ENCODE assay signal across 24 mouse cellular contexts in the genomic region with DNA sequence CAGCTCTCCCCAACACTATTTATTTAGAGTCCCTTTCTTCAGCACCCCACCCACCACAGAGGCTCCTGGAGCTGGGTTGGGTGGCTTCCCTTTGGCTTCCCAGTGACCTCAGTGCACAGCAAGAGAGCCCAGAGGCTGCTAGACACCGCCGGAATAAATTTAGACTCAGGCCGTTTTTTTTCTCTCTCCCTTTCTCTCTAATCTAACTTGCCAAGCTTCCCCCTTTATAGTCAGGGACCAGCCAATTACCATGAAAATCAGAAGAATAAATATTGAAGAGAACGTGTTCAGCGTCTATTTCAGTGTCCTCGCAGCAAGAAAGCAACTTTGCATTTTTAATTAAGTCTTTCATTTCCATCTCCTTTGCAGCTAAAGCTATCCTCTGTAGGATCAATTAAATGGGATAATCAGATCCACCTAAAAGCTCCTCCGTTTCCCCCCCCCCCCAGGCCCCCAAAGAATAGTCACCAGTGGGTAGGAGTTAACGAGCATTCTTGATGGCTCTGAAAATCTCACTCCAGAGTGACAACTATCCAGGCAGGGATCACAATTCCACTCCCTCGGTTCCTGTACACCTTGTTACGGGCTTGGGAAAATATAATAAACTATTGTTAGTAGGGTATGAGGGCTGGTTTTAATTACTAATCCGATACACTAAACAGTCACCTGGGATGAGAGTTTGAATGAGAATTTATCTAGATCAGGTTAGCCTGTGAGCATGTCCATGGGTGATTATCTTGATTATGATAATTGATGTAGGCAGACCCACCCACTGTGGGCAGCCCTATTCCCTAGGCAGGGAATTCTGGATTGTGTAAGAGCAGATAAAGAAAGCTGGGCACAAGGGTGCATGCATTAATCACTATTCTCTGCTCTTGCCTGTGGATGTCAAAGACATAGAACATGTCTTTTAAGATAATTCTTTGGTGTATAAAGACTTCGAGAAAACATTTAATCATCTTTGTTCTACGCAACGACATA. TPM values are rescaled to one million over a fixed set of nuclear protein-coding genes. Genes with fewer than 3 reads are reported as not detected.
A peak's percentile ranks its signal among the peaks of the same experiment; 100 is the strongest.
DNase-seq lines count a peak whose midpoint lies in the region; ATAC-seq and TF ChIP-seq lines count a peak whose summit lies in the region.
"Had no signal": no experiment of that assay in that cellular context is flagged by ENCODE, and none has a peak within 500 bp of the region (broad histone marks: within the 10 kb centered on the region; RNA-seq: fewer than 3 reads in every experiment).

No protein-coding gene starts in this region.

- WGBS in hindbrain, embryonic 12.5 days, result 64% methylated on average over 14 of the region's 14 CpGs
- WGBS in hindbrain, embryonic 10.5 days, result 75% methylated on average over 14 of the region's 14 CpGs
- 26% methylated on average over 14 of the region's 14 CpGs for WGBS in forebrain, postnatal 0 days
- WGBS in midbrain, embryonic 15.5 days, result 36% methylated on average over 14 of the region's 14 CpGs
- 86% methylated on average over 14 of the region's 14 CpGs for WGBS in intestine, postnatal 0 days

- no peaks in the 10 kb centered on the region for H3K9me3 ChIP-seq in hindbrain, embryonic 12.5 days (replicated peaks)
- H3K9me3 ChIP-seq in hindbrain, embryonic 10.5 days, result peaks cover 3% of the 10 kb centered on the region; the same call in 1 of the 2 replicates
- no peaks in the 10 kb centered on the region for H3K9me3 ChIP-seq in forebrain, postnatal 0 days (ENCODE audit: low read length)
- no peaks in the 10 kb centered on the region for H3K9me3 ChIP-seq in midbrain, embryonic 15.5 days
- H3K9me3 ChIP-seq in intestine, postnatal 0 days (ENCODE audit: control insufficient read depth), result no peaks in the 10 kb centered on the region
- H3K9me3 ChIP-seq: heart, embryonic 12.5 days; limb, embryonic 13.5 days; liver, embryonic 13.5 days; stomach, embryonic 15.5 days had no signal

- no peaks in the 10 kb centered on the region; the same call in 1 of the 2 replicates for H3K4me1 ChIP-seq in hindbrain, embryonic 12.5 days
- H3K4me1 ChIP-seq in hindbrain, embryonic 10.5 days (replicated peaks), result 0 out of 2 replicates have a peak, but pooled peaks cover 3% of the 10 kb centered on the region
- no peaks in the 10 kb centered on the region for H3K4me1 ChIP-seq in forebrain, postnatal 0 days (ENCODE audit: insufficient read depth)
- peaks cover 7% of the 10 kb centered on the region for H3K4me1 ChIP-seq in midbrain, embryonic 15.5 days
- no peaks in the 10 kb centered on the region for H3K4me1 ChIP-seq in intestine, postnatal 0 days (replicated peaks; ENCODE audit: control insufficient read depth, insufficient read depth, low read length)
- H3K4me1 ChIP-seq: limb, embryonic 13.5 days; liver, embryonic 13.5 days; stomach, embryonic 15.5 days had no signal

- H3K36me3 ChIP-seq in hindbrain, embryonic 12.5 days, result no peaks in the 10 kb centered on the region
- H3K36me3 ChIP-seq in hindbrain, embryonic 10.5 days, result peaks cover 8% of the 10 kb centered on the region; the same call in 1 of the 2 replicates
- H3K36me3 ChIP-seq in forebrain, postnatal 0 days (ENCODE audit: insufficient read depth), result peaks cover 3% of the 10 kb centered on the region
- no peaks in the 10 kb centered on the region for H3K36me3 ChIP-seq in midbrain, embryonic 15.5 days (replicated peaks)
- H3K36me3 ChIP-seq in intestine, postnatal 0 days (ENCODE audit: control insufficient read depth, insufficient read depth), result no peaks in the 10 kb centered on the region
- H3K36me3 ChIP-seq: heart, embryonic 12.5 days; limb, embryonic 13.5 days; liver, embryonic 13.5 days; stomach, embryonic 15.5 days had no signal

- no peak overlapping the region for H3K4me2 ChIP-seq in hindbrain, embryonic 12.5 days (replicated peaks)
- no peak overlapping the region for H3K4me2 ChIP-seq in forebrain, postnatal 0 days (ENCODE audit: low read depth)
- H3K4me2 ChIP-seq in midbrain, embryonic 15.5 days, result no peak overlapping the region
- H3K4me2 ChIP-seq in intestine, postnatal 0 days (replicated peaks; ENCODE audit: low read depth), result no peak overlapping the region
- H3K4me2 ChIP-seq: heart, embryonic 12.5 days; limb, embryonic 13.5 days; liver, embryonic 13.5 days; lung, embryonic 14.5 days; stomach, embryonic 15.5 days had no signal

- H3K4me3 ChIP-seq in hindbrain, embryonic 12.5 days, result no peak overlapping the region
- no peak overlapping the region for H3K4me3 ChIP-seq in hindbrain, embryonic 10.5 days
- H3K4me3 ChIP-seq in forebrain, postnatal 0 days (ENCODE audit: low read depth, low read length), result no peak overlapping the region
- H3K4me3 ChIP-seq in midbrain, embryonic 15.5 days, result no peak overlapping the region
- no peak overlapping the region for H3K4me3 ChIP-seq in intestine, postnatal 0 days (ENCODE audit: low read depth, low read length)
- H3K4me3 ChIP-seq: heart, embryonic 12.5 days; limb, embryonic 13.5 days; liver, embryonic 13.5 days; stomach, embryonic 15.5 days had no signal

- DNase-seq in hindbrain, embryonic 10.5 days (ENCODE audit: low spot score), result no peak
- peak; percentile 74 for DNase-seq in brain, embryonic 14.5 days (ENCODE audit: low read depth)
- DNase-seq in forebrain, postnatal 0 days, result no peak
- DNase-seq in lung, postnatal 14 days, result no peak
- no peak for DNase-seq in adrenal gland, adult 18-20 months (ENCODE audit: low spot score in 2 of 2)
- DNase-seq: adrenal gland, postnatal 25 days; cerebellum, adult 18-20 months; cerebellum, postnatal 25 days; embryo, embryonic 11 days; heart, postnatal 14 days; kidney, postnatal 4 days; layer of hippocampus, adult 9-11 months; liver, embryonic 13.5 days; lung, embryonic 14.5 days; lung, postnatal 4 days; right cerebral cortex, postnatal 25 days; thymus, adult 18-20 months had no signal

- H3K9ac ChIP-seq in hindbrain, embryonic 12.5 days, result no peak overlapping the region
- H3K9ac ChIP-seq in forebrain, postnatal 0 days, result no peak overlapping the region
- H3K9ac ChIP-seq in midbrain, embryonic 15.5 days, result no peak overlapping the region
- no peak overlapping the region for H3K9ac ChIP-seq in intestine, postnatal 0 days (ENCODE audit: low read depth, low read length)
- H3K9ac ChIP-seq: heart, embryonic 12.5 days; limb, embryonic 13.5 days; liver, embryonic 13.5 days; lung, embryonic 14.5 days; stomach, embryonic 15.5 days had no signal

- no peak for TF ChIP-seq POLR2A in brain, embryonic 14.5 days (IDR thresholded peaks at IDR 0.05; ENCODE audit: borderline replicate concordance, extremely low read depth, insufficient read depth, insufficient read length, poor library complexity, severe bottlenecking)

- H3K27me3 ChIP-seq in hindbrain, embryonic 12.5 days, result no peaks in the 10 kb centered on the region; the same call in 1 of the 2 replicates
- no peaks in the 10 kb centered on the region for H3K27me3 ChIP-seq in hindbrain, embryonic 10.5 days (ENCODE audit: insufficient read depth, poor library complexity, severe bottlenecking)
- no peaks in the 10 kb centered on the region for H3K27me3 ChIP-seq in forebrain, postnatal 0 days (ENCODE audit: insufficient read depth, low read length)
- no peaks in the 10 kb centered on the region for H3K27me3 ChIP-seq in midbrain, embryonic 15.5 days (replicated peaks)
- no peaks in the 10 kb centered on the region for H3K27me3 ChIP-seq in intestine, postnatal 0 days (replicated peaks; ENCODE audit: control insufficient read depth, insufficient read depth, low read length)
- H3K27me3 ChIP-seq: heart, embryonic 12.5 days; liver, embryonic 13.5 days; stomach, embryonic 15.5 days had no signal

- peak; percentile 64 for ATAC-seq in hindbrain, embryonic 12.5 days (ENCODE audit: low FRiP score)
- peak; percentile 67 for ATAC-seq in forebrain, postnatal 0 days
- ATAC-seq in midbrain, embryonic 15.5 days (replicated peaks), result peak; percentile 71
- no peak for ATAC-seq in intestine, postnatal 0 days

- H3K27ac ChIP-seq in hindbrain, embryonic 12.5 days, result no peak overlapping the region
- H3K27ac ChIP-seq in hindbrain, embryonic 10.5 days, result no peak overlapping the region
- H3K27ac ChIP-seq in forebrain, postnatal 0 days (ENCODE audit: low read depth, low read length), result no peak overlapping the region; the same call in 1 of the 2 replicates
- H3K27ac ChIP-seq in midbrain, embryonic 15.5 days, result peak overlapping the region; percentile 63
- no peak overlapping the region for H3K27ac ChIP-seq in intestine, postnatal 0 days (ENCODE audit: low read depth, low read length)
- H3K27ac ChIP-seq: limb, embryonic 13.5 days; liver, embryonic 13.5 days; stomach, embryonic 15.5 days had no signal

- no peak for TF ChIP-seq CTCF in brain, embryonic 14.5 days (IDR thresholded peaks at IDR 0.05; ENCODE audit: borderline replicate concordance, extremely low read depth, insufficient read depth, insufficient read length)
- no peak for TF ChIP-seq CTCF in forebrain, postnatal 0 days (IDR thresholded peaks at IDR 0.05; ENCODE audit: low read depth)
- TF ChIP-seq CTCF in intestine, postnatal 0 days (IDR thresholded peaks at IDR 0.05; ENCODE audit: low read depth), result no peak

RNA-seq across cellular contexts. Expression of a gene that starts 29.0 kb away (rescaled TPM):
- 56.8 and 64.5 TPM in 2 replicates for polyA plus RNA-seq in hindbrain, embryonic 12.5 days (2016; fragmentation: Nextera tagmentation; extraction: Ambion mirVana)
- 48.0 and 50.6 TPM in 2 replicates for polyA plus RNA-seq in hindbrain, embryonic 10.5 days (2016; fragmentation: Nextera tagmentation; extraction: Ambion mirVana)
- 8.2 and 12.8 TPM in 2 replicates for polyA plus RNA-seq in brain, embryonic 14.5 days (2012; rRNA removed)
- 4.2 and 8.4 TPM in 2 replicates for total RNA-seq in forebrain, postnatal 0 days (2014; rRNA removed)
- polyA plus RNA-seq in forebrain, postnatal 0 days (2015; fragmentation: Nextera tagmentation; extraction: Ambion mirVana), result 7.4 and 9.6 TPM in 2 replicates
- 13.6 and 14.0 TPM in 2 replicates for polyA plus RNA-seq in midbrain, embryonic 15.5 days (2015; fragmentation: Nextera tagmentation; extraction: Ambion mirVana)
- polyA plus RNA-seq in intestine, postnatal 0 days (2015; fragmentation: Nextera tagmentation; extraction: Ambion mirVana), result 10.5 and 11.8 TPM in 2 replicates
- total RNA-seq in adrenal gland, adult 18-20 months (2021), result 10 to 100 TPM in 1 of 2 experiments, 1 to 10 TPM in 1; 9.7 to 14.1 TPM
- total RNA-seq: MEL had no signal
